Mouse (Mus musculus) stomach, postnatal 0 days (tissue): ENCODE results near the gene Irak2.

Experiments
- CTCF ChIP-seq: IDR thresholded peaks from 2 replicates; pipeline ENCODE4 v1.5.1; 2016; ENCODE audit warnings: antibody characterized with exemption, low read depth, mild to moderate bottlenecking, moderate library complexity
- EP300 ChIP-seq: optimal IDR thresholded peaks from 2 replicates; pipeline ENCODE3; 2016; ENCODE audit warnings: antibody characterized with exemption

GRCm38 (mm10) chr6:113675234-113675633, 37.0 kb downstream of the Irak2 start:
- TF ChIP-seq CTCF (no peak), EP300 (no peak)
